Mouse (Mus musculus): ENCODE data around the gene Pkig.

GRCm38 (mm10) chr2:163744801-163745570, 86.8 kb downstream of the Pkig start:
- TF ChIP-seq POLR2A (IDR thresholded peaks at IDR 0.05; ENCODE audit: insufficient read depth, low read length): no peak
- TF ChIP-seq CTCF (IDR thresholded peaks at IDR 0.05; ENCODE audit: low read depth, low read length): no peak
